8 mouse cellular contexts compared by ENCODE assay signal in genomic region chr9:35119168-35119567, GRCm38 (mm10). TPM values are rescaled to one million over a fixed set of nuclear protein-coding genes. Genes with fewer than 3 reads are reported as not detected.
DNase-seq lines count a peak whose midpoint lies in the region; ATAC-seq lines count a peak whose summit lies in the region.

St3gal4 (minus strand) TSS chr9:35119268.

- no peaks in the 10 kb centered on the region for H3K27me3 ChIP-seq in kidney, embryonic 15.5 days
- no peaks in the 10 kb centered on the region for H3K27me3 ChIP-seq in heart, embryonic 12.5 days (replicated peaks)

- no peak within 1 kb of the TSS for H3K9ac ChIP-seq in kidney, embryonic 15.5 days
- no peak within 1 kb of the TSS for H3K9ac ChIP-seq in heart, embryonic 12.5 days

- ATAC-seq in kidney, embryonic 15.5 days (replicated peaks; ENCODE audit: low FRiP score) = no peak
- ATAC-seq in heart, embryonic 12.5 days (ENCODE audit: insufficient number of reproducible peaks, low FRiP score) = no peak
- ATAC-seq in monocyte, adult 5-6 weeks (replicated peaks; ENCODE audit: insufficient number of reproducible peaks, low FRiP score, low TSS enrichment, poor library complexity, severe bottlenecking) = no peak

- no peak within 1 kb of the TSS for H3K4me3 ChIP-seq in kidney, embryonic 15.5 days (replicated peaks)
- H3K4me3 ChIP-seq in heart, embryonic 12.5 days = no peak within 1 kb of the TSS

- H3K4me2 ChIP-seq in kidney, embryonic 15.5 days = peak within 1 kb of the TSS; percentile 91; the same call in 1 of the 2 replicates
- H3K4me2 ChIP-seq in heart, embryonic 12.5 days = peak within 1 kb of the TSS; percentile 95

- DNase-seq in kidney, adult 8-10 months = no peak
- DNase-seq in adrenal gland, postnatal 36 days = no peak
- no peak for DNase-seq in left cerebral cortex, postnatal 10 days (ENCODE audit: extremely low spot score in 1 of 2, low spot score in 2 of 2)
- DNase-seq in cerebellum, adult 8-10 months = no peak
- DNase-seq in retina, postnatal 1 day = no peak

- H3K4me1 ChIP-seq in kidney, embryonic 15.5 days = peaks cover 25% of the 10 kb centered on the region
- peaks cover 58% of the 10 kb centered on the region for H3K4me1 ChIP-seq in heart, embryonic 12.5 days (replicated peaks)

- 0 out of 2 replicates have a peak within 1 kb of the TSS, but pooled peaks have one; percentile 87 for H3K27ac ChIP-seq in kidney, embryonic 15.5 days
- H3K27ac ChIP-seq in heart, embryonic 12.5 days (ENCODE audit: poor library complexity, severe bottlenecking) = peak within 1 kb of the TSS; percentile 91

- intact Hi-C loops in left cerebral cortex, postnatal 10 days (cut with DNase I) = loop anchor here (5.0 kb wide), 1 partner anchor 48 kb away; no protein-coding TSS in a partner anchor

- WGBS in kidney, embryonic 15.5 days = 82% methylated on average over 6 of the region's 6 CpGs
- WGBS in heart, embryonic 12.5 days = 83% methylated on average over 6 of the region's 6 CpGs

- no peaks in the 10 kb centered on the region for H3K9me3 ChIP-seq in kidney, embryonic 15.5 days (replicated peaks)
- no peaks in the 10 kb centered on the region for H3K9me3 ChIP-seq in heart, embryonic 12.5 days (replicated peaks)

- peaks cover 19% of the 10 kb centered on the region for H3K36me3 ChIP-seq in kidney, embryonic 15.5 days
- peaks cover 11% of the 10 kb centered on the region for H3K36me3 ChIP-seq in heart, embryonic 12.5 days

RNA-seq across cellular contexts. Expression of gene St3gal4, which starts in this region (rescaled TPM):
- polyA plus RNA-seq in kidney, embryonic 15.5 days (2015; fragmentation: Nextera tagmentation; extraction: Ambion mirVana) = 17.4 and 17.8 TPM in 2 replicates
- 10 to 100 TPM; 28.6 to 48.4 TPM for total RNA-seq in adrenal gland, postnatal 36 days (2021)
- 20.8 and 20.9 TPM in 2 replicates for polyA plus RNA-seq in heart, embryonic 12.5 days (2016; fragmentation: Nextera tagmentation; extraction: Ambion mirVana)
- total RNA-seq in left cerebral cortex, postnatal 10 days (2021) = 10 to 100 TPM; 26.8 to 27.2 TPM
- 110 to 141 TPM (median 113 TPM) in 3 replicates for total RNA-seq in monocyte, adult 5-6 weeks (2017)
